Mouse (Mus musculus): ENCODE results near the gene Khdc4. TPM values are rescaled to one million over a fixed set of nuclear protein-coding genes. Genes with fewer than 3 reads are reported as not detected.
A peak's percentile ranks its signal among the peaks of the same experiment; 100 is the strongest.

Gene Khdc4
- polyA plus RNA-seq, 1 experiment from 2014 or later: 35.7 TPM

DNA sequence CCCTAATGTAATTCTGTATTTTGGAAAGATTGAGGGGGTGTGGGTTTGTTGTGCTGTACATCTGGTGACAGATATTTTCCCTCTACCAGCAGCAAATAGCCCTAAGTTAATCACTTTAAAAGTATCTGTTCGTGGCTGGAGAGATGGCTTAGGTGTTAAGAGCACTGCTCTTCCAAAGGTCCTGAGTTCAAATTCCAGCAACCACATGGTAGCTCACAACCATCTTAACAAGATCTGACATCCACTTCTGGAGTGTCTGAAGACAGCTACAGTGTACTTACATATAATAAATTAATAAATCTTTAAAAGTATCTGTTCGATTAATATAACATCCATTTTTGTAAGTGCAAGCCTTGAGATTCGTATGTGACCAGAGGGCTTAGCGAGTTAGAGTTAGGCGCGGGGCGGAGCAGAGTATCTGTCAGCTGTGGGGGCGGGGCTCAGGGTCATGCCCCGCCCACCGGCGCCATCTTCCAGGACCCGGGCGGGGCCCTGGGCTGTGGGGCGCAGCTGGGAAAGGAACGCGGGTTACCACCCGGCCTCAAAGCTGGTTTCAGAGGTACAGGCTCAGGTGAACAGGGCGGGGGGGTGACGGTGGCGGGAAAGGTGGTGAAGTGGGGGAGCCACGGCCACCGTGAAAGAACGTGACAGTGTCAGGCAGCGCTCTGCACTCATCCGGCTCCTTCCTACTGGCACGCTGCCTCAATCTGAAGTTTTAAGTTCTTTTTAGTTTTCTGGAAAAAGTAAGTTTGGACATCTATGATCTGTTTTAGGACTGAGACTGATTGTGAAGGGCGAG, 31.0 kb downstream of the Khdc4 start, which contains the start of gene Rit1:
Gene Rit1 (plus strand): TSS at position 440 of the 799 bp plus-strand sequence.
- H3K4me1 ChIP-seq (replicated peaks; ENCODE audit: control insufficient read depth, insufficient read depth, low read length): peaks cover 12% of the 10 kb centered on the region
- ATAC-seq: peak; percentile 89
- H3K9me3 ChIP-seq (ENCODE audit: control insufficient read depth): no peaks in the 10 kb centered on the region
- TF ChIP-seq CTCF (IDR thresholded peaks at IDR 0.05; ENCODE audit: low read depth): no peak
- H3K27me3 ChIP-seq (replicated peaks; ENCODE audit: control insufficient read depth, insufficient read depth, low read length): no peaks in the 10 kb centered on the region
- peak within 1 kb of the TSS; percentile 83 for H3K4me2 ChIP-seq (replicated peaks; ENCODE audit: low read depth)
- H3K27ac ChIP-seq (ENCODE audit: low read depth, low read length): peak within 1 kb of the TSS; percentile 73
- H3K4me3 ChIP-seq (ENCODE audit: low read depth, low read length): peak within 1 kb of the TSS; percentile 66
- 1% methylated on average over 27 of the region's 27 CpGs for WGBS
- H3K9ac ChIP-seq (ENCODE audit: low read depth, low read length): peak within 1 kb of the TSS; percentile 62
- peaks cover 37% of the 10 kb centered on the region for H3K36me3 ChIP-seq (ENCODE audit: control insufficient read depth, insufficient read depth)

- ATAC-seq: peak; percentile 41; the same call in 1 of the 2 replicates
- peak overlapping the region; percentile 66 for H3K4me3 ChIP-seq (ENCODE audit: low read depth, low read length)
- H3K4me2 ChIP-seq (replicated peaks; ENCODE audit: low read depth): peak overlapping the region; percentile 83
- H3K27me3 ChIP-seq (replicated peaks; ENCODE audit: control insufficient read depth, insufficient read depth, low read length): no peaks in the 10 kb centered on the region
- WGBS: under 1% methylated on average over 9 of the region's 9 CpGs
- H3K36me3 ChIP-seq (ENCODE audit: control insufficient read depth, insufficient read depth): peaks cover 30% of the 10 kb centered on the region
- H3K27ac ChIP-seq (ENCODE audit: low read depth, low read length): peak overlapping the region; percentile 73
- H3K9me3 ChIP-seq (ENCODE audit: control insufficient read depth): no peaks in the 10 kb centered on the region
- TF ChIP-seq CTCF (IDR thresholded peaks at IDR 0.05; ENCODE audit: low read depth): peak; percentile 32; the same call in 1 of the 2 replicates
- H3K9ac ChIP-seq (ENCODE audit: low read depth, low read length): peak overlapping the region; percentile 62
- peaks cover 12% of the 10 kb centered on the region for H3K4me1 ChIP-seq (replicated peaks; ENCODE audit: control insufficient read depth, insufficient read depth, low read length)
Measured at GRCm38 (mm10) chr3:88717198-88717798, 31.7 kb downstream of the Khdc4 start.

DNA sequence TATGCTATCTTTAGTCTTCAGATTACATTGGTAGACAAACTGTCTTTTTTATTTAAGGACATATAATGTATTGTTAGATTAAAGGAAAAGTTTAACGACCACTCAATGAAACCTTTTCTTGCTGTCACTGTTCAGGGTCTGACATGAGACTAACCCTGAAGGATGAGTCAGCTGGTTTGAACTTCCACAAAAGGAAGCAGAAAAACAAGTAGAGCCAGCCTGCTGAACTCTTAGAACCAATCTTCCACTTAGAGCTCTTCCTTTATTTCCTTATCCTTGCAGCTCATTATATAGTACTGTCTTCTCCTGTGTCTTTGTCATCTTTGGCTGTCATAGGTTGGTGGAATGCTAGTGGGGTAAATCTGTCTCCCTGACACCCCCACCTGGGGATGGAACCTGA, 32.2 kb downstream of the Khdc4 start:
- 6% methylated on average over 1 of the region's 1 CpGs for WGBS
- no peak for ATAC-seq
- H3K4me1 ChIP-seq (replicated peaks; ENCODE audit: control insufficient read depth, insufficient read depth, low read length): peaks cover 12% of the 10 kb centered on the region
- H3K9me3 ChIP-seq (ENCODE audit: control insufficient read depth): no peaks in the 10 kb centered on the region
- peaks cover 27% of the 10 kb centered on the region; the same call in 1 of the 2 replicates for H3K36me3 ChIP-seq (ENCODE audit: control insufficient read depth, insufficient read depth)
- peak overlapping the region; percentile 83 for H3K4me2 ChIP-seq (replicated peaks; ENCODE audit: low read depth)
- no peak for TF ChIP-seq CTCF (IDR thresholded peaks at IDR 0.05; ENCODE audit: low read depth)
- no peaks in the 10 kb centered on the region for H3K27me3 ChIP-seq (replicated peaks; ENCODE audit: control insufficient read depth, insufficient read depth, low read length)
- H3K9ac ChIP-seq (ENCODE audit: low read depth, low read length): 0 out of 2 replicates have a peak overlapping the region, but pooled peaks have one; percentile 22
- peak overlapping the region; percentile 50; the same call in 1 of the 2 replicates for H3K27ac ChIP-seq (ENCODE audit: low read depth, low read length)
- H3K4me3 ChIP-seq (ENCODE audit: low read depth, low read length): peak overlapping the region; percentile 66

DNA sequence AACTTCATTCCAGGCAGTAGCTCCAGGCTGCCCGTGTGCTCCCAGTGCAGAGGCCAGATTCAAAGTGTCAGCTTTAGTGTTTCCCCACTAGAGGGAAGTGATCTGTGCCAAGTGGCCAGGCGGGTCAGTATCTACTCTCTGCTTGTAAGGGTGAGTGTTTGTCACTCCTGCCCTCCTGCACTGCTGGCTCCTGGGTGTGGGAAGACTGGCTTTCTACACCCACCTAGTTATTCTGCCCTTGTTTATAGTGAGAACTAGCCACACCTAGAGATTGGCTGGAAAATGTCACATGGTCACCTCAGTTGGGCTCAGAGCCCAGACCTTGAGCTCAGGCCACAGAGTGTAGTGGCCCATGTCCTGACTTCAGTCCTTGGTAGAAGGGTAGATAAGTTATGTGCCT, 33.5 kb downstream of the Khdc4 start:
- Histone ChIP-seq H3K9ac (ENCODE audit: low read depth, low read length) (no peak overlapping the region), H3K4me1 (replicated peaks; ENCODE audit: control insufficient read depth, insufficient read depth, low read length) (peaks cover 12% of the 10 kb centered on the region), H3K9me3 (ENCODE audit: control insufficient read depth) (no peaks in the 10 kb centered on the region), H3K27ac (ENCODE audit: low read depth, low read length) (no peak overlapping the region), H3K27me3 (replicated peaks; ENCODE audit: control insufficient read depth, insufficient read depth, low read length) (no peaks in the 10 kb centered on the region), H3K36me3 (ENCODE audit: control insufficient read depth, insufficient read depth) (peaks cover 26% of the 10 kb centered on the region; the same call in 1 of the 2 replicates), H3K4me3 (ENCODE audit: low read depth, low read length) (no peak overlapping the region), H3K4me2 (replicated peaks; ENCODE audit: low read depth) (no peak overlapping the region)
- peak; percentile 66 for ATAC-seq
- 39% methylated on average over 2 of the region's 2 CpGs for WGBS
- peak; percentile 60 for TF ChIP-seq CTCF (IDR thresholded peaks at IDR 0.05; ENCODE audit: low read depth)

GRCm38 (mm10) chr3:88736556-88736955, 51.0 kb downstream of the Khdc4 start:
- H3K27me3 ChIP-seq (replicated peaks; ENCODE audit: control insufficient read depth, insufficient read depth, low read length): no peaks in the 10 kb centered on the region
- no peak overlapping the region for H3K9ac ChIP-seq (ENCODE audit: low read depth, low read length)
- H3K9me3 ChIP-seq (ENCODE audit: control insufficient read depth): no peaks in the 10 kb centered on the region
- H3K4me3 ChIP-seq (ENCODE audit: low read depth, low read length): no peak overlapping the region
- H3K36me3 ChIP-seq (ENCODE audit: control insufficient read depth, insufficient read depth): no peaks in the 10 kb centered on the region
- no peaks in the 10 kb centered on the region for H3K4me1 ChIP-seq (replicated peaks; ENCODE audit: control insufficient read depth, insufficient read depth, low read length)
- no peak for ATAC-seq
- 54% methylated on average over 2 of the region's 2 CpGs for WGBS
- no peak for TF ChIP-seq CTCF (IDR thresholded peaks at IDR 0.05; ENCODE audit: low read depth)
- no peak overlapping the region for H3K4me2 ChIP-seq (replicated peaks; ENCODE audit: low read depth)
- no peak overlapping the region for H3K27ac ChIP-seq (ENCODE audit: low read depth, low read length)

GRCm38 (mm10) chr3:88738641-88739040, 53.0 kb downstream of the Khdc4 start:
- no peak overlapping the region for H3K27ac ChIP-seq (ENCODE audit: low read depth, low read length)
- H3K4me1 ChIP-seq (replicated peaks; ENCODE audit: control insufficient read depth, insufficient read depth, low read length): no peaks in the 10 kb centered on the region
- H3K9ac ChIP-seq (ENCODE audit: low read depth, low read length): no peak overlapping the region
- 59% methylated on average over 3 of the region's 3 CpGs for WGBS
- no peaks in the 10 kb centered on the region for H3K27me3 ChIP-seq (replicated peaks; ENCODE audit: control insufficient read depth, insufficient read depth, low read length)
- TF ChIP-seq CTCF (IDR thresholded peaks at IDR 0.05; ENCODE audit: low read depth): peak; percentile 83
- no peaks in the 10 kb centered on the region for H3K36me3 ChIP-seq (ENCODE audit: control insufficient read depth, insufficient read depth)
- H3K4me3 ChIP-seq (ENCODE audit: low read depth, low read length): no peak overlapping the region
- no peak for ATAC-seq
- H3K4me2 ChIP-seq (replicated peaks; ENCODE audit: low read depth): no peak overlapping the region
- H3K9me3 ChIP-seq (ENCODE audit: control insufficient read depth): no peaks in the 10 kb centered on the region

Measured in intestine, postnatal 0 days (tissue).